Mouse (Mus musculus): ENCODE data around the gene Stk4. TPM values are rescaled to one million over a fixed set of nuclear protein-coding genes. Genes with fewer than 3 reads are reported as not detected.

The Stk4 gene
- polyA plus RNA-seq, 1 experiment from 2014 or later: 26.5 TPM

DNA sequence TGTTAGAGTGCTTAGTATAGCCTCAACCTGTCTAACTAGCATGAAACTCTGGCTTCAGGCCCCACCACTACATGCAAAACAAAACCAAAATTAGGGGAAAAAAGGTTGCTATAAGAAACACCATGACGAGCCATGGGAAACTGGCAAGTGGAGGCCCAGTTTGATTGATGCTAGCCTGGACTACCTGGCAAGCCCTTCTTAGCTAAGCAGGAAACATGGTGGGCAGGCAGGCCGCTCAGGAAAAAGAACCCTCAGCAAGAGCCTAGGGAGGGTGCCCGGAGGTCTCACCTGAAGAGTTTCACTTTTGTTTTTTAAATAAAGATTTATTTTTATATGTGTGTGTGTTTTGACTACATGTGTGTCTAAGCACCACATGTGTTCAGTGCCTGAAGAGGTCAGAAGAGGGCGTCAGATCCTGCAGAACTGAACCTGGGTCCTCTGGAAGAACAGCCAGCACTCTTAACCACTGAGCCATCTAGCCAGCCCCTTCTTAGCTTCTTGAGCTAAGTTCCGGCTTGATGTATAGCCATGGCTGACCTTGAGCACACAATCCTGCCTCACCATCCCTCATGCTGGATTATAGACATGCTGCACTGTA lies 53.1 kb downstream of the Stk4 start:
- DNase-seq (ENCODE audit: low spot score) (no peak), ATAC-seq (replicated peaks; ENCODE audit: insufficient number of reproducible peaks, low FRiP score, low TSS enrichment, low read depth) (no peak)
- no peaks in the 10 kb centered on the region; the same call in 1 of the 2 replicates for H3K36me3 ChIP-seq (replicated peaks; ENCODE audit: control insufficient read depth, insufficient read depth, low read depth, low read length)
- no peaks in the 10 kb centered on the region for H3K4me1 ChIP-seq (ENCODE audit: control insufficient read depth, insufficient read depth, low read length)
- H3K9ac ChIP-seq (replicated peaks; ENCODE audit: low read length): no peak overlapping the region
- H3K27ac ChIP-seq (replicated peaks; ENCODE audit: low read depth, low read length): no peak overlapping the region
- H3K4me3 ChIP-seq (ENCODE audit: low read depth, low read length): no peak overlapping the region
- H3K9me3 ChIP-seq (replicated peaks; ENCODE audit: control insufficient read depth, low read length): no peaks in the 10 kb centered on the region
- no peaks in the 10 kb centered on the region for H3K27me3 ChIP-seq (ENCODE audit: control insufficient read depth, insufficient read depth, low read length)
- H3K4me2 ChIP-seq (ENCODE audit: low read depth, low read length): no peak overlapping the region
- WGBS: 78% methylated on average over 5 of the region's 5 CpGs

DNA sequence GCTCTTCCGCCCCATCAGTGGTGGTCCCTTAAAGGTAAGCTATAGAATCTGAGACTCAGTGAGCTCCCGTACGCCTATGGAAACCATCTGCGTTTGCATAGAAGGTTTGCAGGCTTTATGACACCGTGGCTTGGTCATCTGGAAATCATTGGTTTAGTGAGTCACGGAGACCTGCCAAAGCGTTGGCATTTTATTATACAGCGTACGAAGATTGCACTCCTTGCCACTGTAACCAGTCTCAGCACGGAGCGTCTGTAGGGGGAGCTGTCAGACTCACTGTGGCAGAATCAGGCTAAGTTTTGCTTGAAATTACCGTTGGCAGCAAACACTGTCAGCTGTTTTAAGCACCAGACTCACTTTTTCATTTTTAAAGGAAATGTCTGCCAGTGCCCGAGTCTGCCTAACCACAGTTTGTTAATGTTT lies 56.4 kb downstream of the Stk4 start:
- 70% methylated on average over 13 of the region's 13 CpGs for WGBS
- ATAC-seq (replicated peaks; ENCODE audit: insufficient number of reproducible peaks, low FRiP score, low TSS enrichment, low read depth) (no peak), DNase-seq (ENCODE audit: low spot score) (peak; percentile 47)

DNA sequence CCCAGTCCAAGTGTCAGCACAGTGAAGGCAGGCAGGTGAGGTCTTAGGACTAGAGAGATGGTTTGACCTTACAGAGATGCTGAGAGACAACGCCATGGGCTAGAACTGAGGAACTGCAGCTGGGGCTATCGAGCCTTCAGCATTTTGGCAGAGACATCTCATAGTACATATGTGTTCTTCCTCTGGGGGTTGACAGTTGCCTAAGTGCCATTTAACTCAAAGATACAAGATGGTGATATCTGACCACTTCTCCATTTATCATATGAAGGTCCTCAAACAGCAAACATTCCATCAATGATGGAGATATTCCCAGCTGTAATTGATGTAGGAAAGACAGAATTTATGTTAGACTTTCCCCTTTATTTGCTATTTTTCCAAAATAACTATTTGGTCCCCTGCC lies 57.2 kb downstream of the Stk4 start:
- 88% methylated on average over 2 of the region's 2 CpGs for WGBS
- Histone ChIP-seq H3K27ac (replicated peaks; ENCODE audit: low read depth, low read length) (no peak overlapping the region), H3K36me3 (replicated peaks; ENCODE audit: control insufficient read depth, insufficient read depth, low read depth, low read length) (no peaks in the 10 kb centered on the region; the same call in 1 of the 2 replicates), H3K27me3 (ENCODE audit: control insufficient read depth, insufficient read depth, low read length) (no peaks in the 10 kb centered on the region), H3K4me3 (ENCODE audit: low read depth, low read length) (no peak overlapping the region), H3K9ac (replicated peaks; ENCODE audit: low read length) (no peak overlapping the region), H3K4me1 (ENCODE audit: control insufficient read depth, insufficient read depth, low read length) (no peaks in the 10 kb centered on the region), H3K4me2 (ENCODE audit: low read depth, low read length) (no peak overlapping the region), H3K9me3 (replicated peaks; ENCODE audit: control insufficient read depth, low read length) (no peaks in the 10 kb centered on the region)
- DNase-seq (ENCODE audit: low spot score) (no peak), ATAC-seq (replicated peaks; ENCODE audit: insufficient number of reproducible peaks, low FRiP score, low TSS enrichment, low read depth) (no peak)

More for the DNA sequence above, 56.4 kb downstream of the Stk4 start:
- H3K27me3 ChIP-seq (ENCODE audit: control insufficient read depth, insufficient read depth, low read length): no peaks in the 10 kb centered on the region
- no peak overlapping the region for H3K9ac ChIP-seq (replicated peaks; ENCODE audit: low read length)
- H3K36me3 ChIP-seq (replicated peaks; ENCODE audit: control insufficient read depth, insufficient read depth, low read depth, low read length): no peaks in the 10 kb centered on the region; the same call in 1 of the 2 replicates
- H3K9me3 ChIP-seq (replicated peaks; ENCODE audit: control insufficient read depth, low read length): no peaks in the 10 kb centered on the region
- no peak overlapping the region for H3K4me2 ChIP-seq (ENCODE audit: low read depth, low read length)
- no peak overlapping the region for H3K4me3 ChIP-seq (ENCODE audit: low read depth, low read length)
- H3K27ac ChIP-seq (replicated peaks; ENCODE audit: low read depth, low read length): no peak overlapping the region
- H3K4me1 ChIP-seq (ENCODE audit: control insufficient read depth, insufficient read depth, low read length): no peaks in the 10 kb centered on the region

DNA sequence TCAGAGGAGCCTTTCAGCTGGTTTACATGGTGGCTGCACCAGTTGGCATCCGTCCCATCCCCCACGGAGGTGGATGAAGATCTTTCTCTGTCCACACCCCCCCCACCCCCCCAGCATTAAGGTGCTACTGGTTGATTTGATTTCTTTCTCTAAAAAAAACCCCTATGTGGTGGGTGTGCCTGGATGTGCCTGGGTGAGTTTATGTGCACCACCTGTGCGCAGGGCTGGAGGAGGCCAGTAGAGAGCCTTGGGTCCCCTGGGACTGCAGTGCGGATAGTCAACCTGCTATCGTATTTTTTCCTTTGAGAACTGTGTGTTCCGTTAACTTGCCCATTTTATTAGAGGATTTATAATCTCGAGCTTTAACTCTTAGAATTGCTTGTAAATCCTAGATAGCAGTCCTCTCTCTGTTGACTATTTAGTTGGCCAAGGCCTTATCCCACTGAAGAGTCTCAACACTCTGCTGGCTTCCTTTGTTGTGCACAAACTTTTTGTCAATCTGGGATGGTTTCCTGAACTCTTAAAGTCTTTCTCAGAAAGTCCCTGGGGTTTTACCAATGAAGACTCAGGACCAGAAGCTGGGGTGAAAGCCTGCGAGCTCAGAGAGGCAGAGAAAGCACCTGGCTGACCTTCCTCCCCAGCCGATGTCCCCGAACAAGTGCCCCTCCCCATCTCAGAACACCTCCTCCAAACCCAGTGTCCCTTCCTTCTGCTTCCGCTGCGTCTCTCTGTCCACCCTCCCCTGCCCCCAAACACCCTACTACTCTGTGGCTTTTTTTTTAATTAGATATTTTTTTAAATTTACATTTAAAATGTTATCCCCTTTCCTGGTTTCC lies 58.7 kb downstream of the Stk4 start:
- Histone ChIP-seq H3K36me3 (replicated peaks; ENCODE audit: control insufficient read depth, insufficient read depth, low read depth, low read length) (no peaks in the 10 kb centered on the region; the same call in 1 of the 2 replicates), H3K4me1 (ENCODE audit: control insufficient read depth, insufficient read depth, low read length) (no peaks in the 10 kb centered on the region), H3K4me2 (ENCODE audit: low read depth, low read length) (no peak overlapping the region), H3K9ac (replicated peaks; ENCODE audit: low read length) (no peak overlapping the region), H3K9me3 (replicated peaks; ENCODE audit: control insufficient read depth, low read length) (no peaks in the 10 kb centered on the region), H3K4me3 (ENCODE audit: low read depth, low read length) (no peak overlapping the region), H3K27ac (replicated peaks; ENCODE audit: low read depth, low read length) (no peak overlapping the region), H3K27me3 (ENCODE audit: control insufficient read depth, insufficient read depth, low read length) (no peaks in the 10 kb centered on the region)
- DNase-seq (ENCODE audit: low spot score): no peak
- 91% methylated on average over 12 of the region's 12 CpGs for WGBS
- no peak for ATAC-seq (replicated peaks; ENCODE audit: insufficient number of reproducible peaks, low FRiP score, low TSS enrichment, low read depth)

DNA sequence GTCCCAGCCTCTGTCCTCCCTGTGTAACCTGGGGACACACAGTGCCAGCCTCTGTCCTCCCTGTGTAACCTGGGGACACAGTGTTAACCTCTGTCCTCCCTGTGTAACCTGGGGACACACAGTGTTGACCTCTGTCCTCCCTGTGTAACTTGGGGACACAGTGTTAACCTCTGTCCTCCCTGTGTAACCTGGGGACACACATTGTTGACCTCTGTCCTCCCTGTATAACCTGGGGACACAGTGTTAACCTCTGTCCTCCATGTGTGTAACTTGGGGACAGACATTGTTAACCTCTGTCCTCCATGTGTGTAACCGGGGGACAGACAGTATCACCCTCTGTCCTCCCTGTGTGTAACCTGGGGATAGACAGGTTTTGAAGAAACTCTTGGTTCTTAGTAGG lies 61.5 kb downstream of the Stk4 start:
- H3K4me3 ChIP-seq (ENCODE audit: low read depth, low read length): no peak overlapping the region
- WGBS: 82% methylated on average over 1 of the region's 1 CpGs
- no peaks in the 10 kb centered on the region for H3K9me3 ChIP-seq (replicated peaks; ENCODE audit: control insufficient read depth, low read length)
- H3K9ac ChIP-seq (replicated peaks; ENCODE audit: low read length): no peak overlapping the region
- H3K36me3 ChIP-seq (replicated peaks; ENCODE audit: control insufficient read depth, insufficient read depth, low read depth, low read length): no peaks in the 10 kb centered on the region
- no peak overlapping the region for H3K4me2 ChIP-seq (ENCODE audit: low read depth, low read length)
- DNase-seq (ENCODE audit: low spot score) (no peak), ATAC-seq (replicated peaks; ENCODE audit: insufficient number of reproducible peaks, low FRiP score, low TSS enrichment, low read depth) (no peak)
- H3K27me3 ChIP-seq (ENCODE audit: control insufficient read depth, insufficient read depth, low read length): no peaks in the 10 kb centered on the region
- no peak overlapping the region for H3K27ac ChIP-seq (replicated peaks; ENCODE audit: low read depth, low read length)
- no peaks in the 10 kb centered on the region for H3K4me1 ChIP-seq (ENCODE audit: control insufficient read depth, insufficient read depth, low read length)

DNA sequence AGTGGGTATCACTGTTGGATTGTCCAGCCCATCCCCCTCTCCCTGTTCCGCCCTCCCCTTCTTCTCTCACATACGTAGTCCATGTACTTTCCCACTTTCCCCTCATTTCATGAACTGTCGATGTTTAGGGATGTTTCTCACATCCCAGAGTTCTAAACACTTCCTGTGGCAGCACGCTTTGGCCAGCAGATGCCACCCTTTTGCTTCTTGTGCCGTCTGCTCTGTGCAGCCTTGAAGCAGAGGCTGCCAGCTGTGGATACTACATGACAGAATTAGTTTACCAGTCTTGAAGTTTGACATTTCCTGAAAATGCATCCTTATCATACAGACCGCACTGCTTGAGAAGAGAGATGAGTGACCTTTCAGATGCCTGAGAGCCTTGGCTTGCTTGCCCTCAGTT lies 64.4 kb downstream of the Stk4 start:
- 74% methylated on average over 6 of the region's 6 CpGs for whole genome bisulfite sequencing
- ATAC-seq (replicated peaks; ENCODE audit: insufficient number of reproducible peaks, low FRiP score, low TSS enrichment, low read depth): no peak

DNA sequence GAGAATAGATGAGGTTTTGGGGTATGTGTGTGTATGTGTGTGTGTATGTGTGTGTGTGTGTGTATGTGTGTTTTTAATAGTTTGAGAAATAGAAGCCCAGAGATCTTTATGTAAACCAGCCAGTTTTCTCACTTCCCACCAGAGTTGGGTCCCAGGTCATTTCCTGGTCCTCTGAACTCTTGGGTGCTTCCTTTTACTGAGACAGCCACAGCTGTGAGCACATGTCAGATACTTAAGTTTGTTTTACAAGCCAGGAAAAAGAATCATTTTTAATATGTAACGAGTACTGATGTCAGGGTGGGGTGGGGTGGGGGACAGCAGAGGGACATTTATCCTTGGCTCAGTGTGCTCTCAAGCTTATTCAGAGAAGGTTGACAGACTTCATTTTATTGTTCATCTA lies 65.2 kb downstream of the Stk4 start:
- Histone ChIP-seq H3K27me3 (ENCODE audit: control insufficient read depth, insufficient read depth, low read length) (no peaks in the 10 kb centered on the region), H3K36me3 (replicated peaks; ENCODE audit: control insufficient read depth, insufficient read depth, low read depth, low read length) (no peaks in the 10 kb centered on the region), H3K4me2 (ENCODE audit: low read depth, low read length) (no peak overlapping the region), H3K27ac (replicated peaks; ENCODE audit: low read depth, low read length) (no peak overlapping the region), H3K4me3 (ENCODE audit: low read depth, low read length) (no peak overlapping the region), H3K9me3 (replicated peaks; ENCODE audit: control insufficient read depth, low read length) (no peaks in the 10 kb centered on the region), H3K4me1 (ENCODE audit: control insufficient read depth, insufficient read depth, low read length) (no peaks in the 10 kb centered on the region), H3K9ac (replicated peaks; ENCODE audit: low read length) (no peak overlapping the region)
- no peak for DNase-seq (ENCODE audit: low spot score)
- WGBS: 85% methylated on average over 1 of the region's 1 CpGs
- no peak for ATAC-seq (replicated peaks; ENCODE audit: insufficient number of reproducible peaks, low FRiP score, low TSS enrichment, low read depth)

More for the DNA sequence above, 64.4 kb downstream of the Stk4 start:
- H3K4me2 ChIP-seq (ENCODE audit: low read depth, low read length): no peak overlapping the region
- no peaks in the 10 kb centered on the region for H3K4me1 ChIP-seq (ENCODE audit: control insufficient read depth, insufficient read depth, low read length)
- H3K9me3 ChIP-seq (replicated peaks; ENCODE audit: control insufficient read depth, low read length): no peaks in the 10 kb centered on the region
- no peaks in the 10 kb centered on the region for H3K27me3 ChIP-seq (ENCODE audit: control insufficient read depth, insufficient read depth, low read length)
- no peak overlapping the region for H3K9ac ChIP-seq (replicated peaks; ENCODE audit: low read length)
- H3K27ac ChIP-seq (replicated peaks; ENCODE audit: low read depth, low read length): no peak overlapping the region
- no peak overlapping the region for H3K4me3 ChIP-seq (ENCODE audit: low read depth, low read length)
- H3K36me3 ChIP-seq (replicated peaks; ENCODE audit: control insufficient read depth, insufficient read depth, low read depth, low read length): no peaks in the 10 kb centered on the region
- DNase-seq (ENCODE audit: low spot score): peak; percentile 23

DNA sequence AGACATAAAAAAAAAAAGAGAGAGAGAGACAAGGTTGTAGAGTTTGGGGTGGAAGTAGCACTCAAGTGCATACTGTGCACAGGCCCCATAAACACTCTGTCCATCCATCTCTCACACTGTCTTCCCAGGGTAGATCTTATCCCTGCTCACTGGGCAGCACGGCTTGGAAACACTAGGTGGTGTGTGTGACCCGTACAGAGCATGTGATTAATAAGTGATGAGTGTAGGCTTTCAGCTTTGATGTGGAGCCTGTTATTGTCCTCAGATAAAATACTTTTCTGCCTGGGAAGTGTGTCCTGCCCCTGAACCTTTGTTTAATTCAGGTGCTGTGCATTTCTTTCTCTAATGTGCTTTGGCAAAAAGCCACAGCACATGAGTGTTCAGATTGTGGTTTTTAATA lies 66.3 kb downstream of the Stk4 start:
- no peaks in the 10 kb centered on the region for H3K36me3 ChIP-seq (replicated peaks; ENCODE audit: control insufficient read depth, insufficient read depth, low read depth, low read length)
- no peak overlapping the region for H3K9ac ChIP-seq (replicated peaks; ENCODE audit: low read length)
- ATAC-seq (replicated peaks; ENCODE audit: insufficient number of reproducible peaks, low FRiP score, low TSS enrichment, low read depth): no peak; the same call in 1 of the 2 replicates
- WGBS: 60% methylated on average over 2 of the region's 2 CpGs
- no peak for DNase-seq (ENCODE audit: low spot score)
- H3K4me3 ChIP-seq (ENCODE audit: low read depth, low read length): no peak overlapping the region
- no peaks in the 10 kb centered on the region for H3K4me1 ChIP-seq (ENCODE audit: control insufficient read depth, insufficient read depth, low read length)
- no peaks in the 10 kb centered on the region for H3K9me3 ChIP-seq (replicated peaks; ENCODE audit: control insufficient read depth, low read length)
- no peaks in the 10 kb centered on the region for H3K27me3 ChIP-seq (ENCODE audit: control insufficient read depth, insufficient read depth, low read length)
- H3K27ac ChIP-seq (replicated peaks; ENCODE audit: low read depth, low read length): no peak overlapping the region
- no peak overlapping the region for H3K4me2 ChIP-seq (ENCODE audit: low read depth, low read length)

All from embryonic facial prominence, embryonic 11.5 days (tissue).